Mouse (Mus musculus) brown adipose tissue, adult 24 weeks (tissue): ENCODE results near the gene Gm42517. TPM values are rescaled to one million over a fixed set of nuclear protein-coding genes. Genes with fewer than 3 reads are reported as not detected.

Source experiments
- H3K27ac ChIP-seq: fragments of 200-500 bp; replicated peaks from 2 replicates; pipeline ENCODE4 v1.5.1; 2012; ENCODE audit warnings: low read depth, mild to moderate bottlenecking, low read length
- H3K4me1 ChIP-seq: fragments of 200-500 bp; 2 replicates; pipeline ENCODE4 v1.6.1; 2012; ENCODE audit warnings: low read length, mixed read lengths; ENCODE audit not compliant: control insufficient read depth, insufficient read depth, insufficient read length
- H3K4me3 ChIP-seq: fragments of 200-500 bp; 2 replicates; pipeline ENCODE4 v1.5.1; 2012; ENCODE audit warnings: low read depth, mild to moderate bottlenecking, low read length, moderate library complexity; ENCODE audit not compliant: insufficient read depth
- polyA plus RNA-seq: library from polyadenylated mRNA; stranded (reverse); fragments of >200 nt; gene quantifications from 2 replicates; pipeline ENCODE4 v1.2.4, GENCODE M21; 2012; ENCODE audit not compliant: missing spikeins, insufficient read depth, insufficient read length

Gene Gm42517
- polyA plus RNA-seq, 1 experiment: 1.1 TPM

- peaks cover 10% of the 10 kb centered on the region; the same call in 1 of the 2 replicates for H3K4me1 ChIP-seq
- peak overlapping the region; percentile 62 for H3K4me3 ChIP-seq
- no peak overlapping the region for H3K27ac ChIP-seq
Measured at GRCm38 (mm10) chr5:108366984-108367841, 509 bp downstream of the Gm42517 start.

GRCm38 (mm10) chr5:108366328-108366983 is 1.3 kb downstream of the Gm42517 start:
- no peak overlapping the region for H3K27ac ChIP-seq
- peaks cover 10% of the 10 kb centered on the region; the same call in 1 of the 2 replicates for H3K4me1 ChIP-seq
- peak overlapping the region; percentile 62 for H3K4me3 ChIP-seq

- H3K4me1 ChIP-seq: peaks cover 2% of the 10 kb centered on the region; the same call in 1 of the 2 replicates
- no peak overlapping the region for H3K4me3 ChIP-seq
- no peak overlapping the region for H3K27ac ChIP-seq
Measured at GRCm38 (mm10) chr5:108362330-108362729, 5.4 kb downstream of the Gm42517 start.

GRCm38 (mm10) chr5:108360211-108360610 is 7.5 kb downstream of the Gm42517 start:
- no peak overlapping the region for H3K4me3 ChIP-seq
- no peaks in the 10 kb centered on the region for H3K4me1 ChIP-seq
- no peak overlapping the region for H3K27ac ChIP-seq

DNA sequence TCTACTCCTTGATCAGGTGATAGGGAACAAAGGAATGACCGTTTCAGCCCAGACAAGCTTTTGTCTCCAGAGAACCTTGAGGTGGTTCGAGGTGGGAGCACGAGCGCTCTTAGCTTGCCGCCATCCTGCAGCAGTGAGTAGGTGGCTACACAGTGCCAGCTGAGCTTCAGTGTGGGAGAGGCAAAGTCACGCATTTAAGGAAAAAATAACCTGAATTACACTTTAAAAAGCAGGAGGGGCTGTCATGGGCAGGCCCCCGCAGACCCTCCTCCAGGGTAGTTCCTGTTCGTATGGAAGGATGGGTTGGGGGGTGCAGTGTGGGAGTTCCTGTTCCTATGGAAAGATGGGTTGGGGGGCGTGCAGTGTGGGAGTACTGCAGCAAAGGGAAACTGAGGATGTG is 8.2 kb downstream of the Gm42517 start:
- Histone ChIP-seq H3K4me3 (no peak overlapping the region), H3K4me1 (no peaks in the 10 kb centered on the region), H3K27ac (no peak overlapping the region)

- no peak overlapping the region for H3K27ac ChIP-seq
- no peaks in the 10 kb centered on the region for H3K4me1 ChIP-seq
- no peak overlapping the region for H3K4me3 ChIP-seq
Measured at GRCm38 (mm10) chr5:108357862-108358261, 9.9 kb downstream of the Gm42517 start.

- Histone ChIP-seq H3K27ac (no peak overlapping the region), H3K4me3 (no peak overlapping the region), H3K4me1 (no peaks in the 10 kb centered on the region)
Measured at GRCm38 (mm10) chr5:108354056-108354455, 13.7 kb downstream of the Gm42517 start.

GRCm38 (mm10) chr5:108349511-108350148 is 18.1 kb downstream of the Gm42517 start:
- H3K4me3 ChIP-seq: no peak overlapping the region
- H3K4me1 ChIP-seq: no peaks in the 10 kb centered on the region
- no peak overlapping the region for H3K27ac ChIP-seq

DNA sequence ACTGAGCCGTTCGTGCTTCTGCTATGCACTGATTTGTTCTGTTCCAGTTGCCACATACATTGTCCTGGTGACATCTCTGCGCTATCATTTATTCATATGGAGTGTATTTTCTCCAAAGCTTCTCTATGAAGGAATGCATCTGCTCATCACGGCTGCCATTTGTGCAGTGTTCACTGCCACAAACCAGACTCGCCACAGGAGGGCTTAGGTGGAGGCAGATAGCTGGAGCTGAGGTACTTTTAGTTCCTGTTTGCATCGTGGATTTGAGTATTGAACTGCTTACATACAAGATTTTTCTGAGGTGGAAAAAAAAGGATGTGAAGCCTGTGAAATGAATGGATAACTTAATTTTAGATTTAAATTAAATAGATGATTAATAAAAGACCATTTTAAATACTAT is 19.9 kb downstream of the Gm42517 start:
- no peak overlapping the region for H3K27ac ChIP-seq
- H3K4me3 ChIP-seq: no peak overlapping the region
- no peaks in the 10 kb centered on the region for H3K4me1 ChIP-seq

GRCm38 (mm10) chr5:108345313-108346071 is 22.2 kb downstream of the Gm42517 start:
- no peaks in the 10 kb centered on the region for H3K4me1 ChIP-seq
- H3K27ac ChIP-seq: no peak overlapping the region
- no peak overlapping the region for H3K4me3 ChIP-seq

DNA sequence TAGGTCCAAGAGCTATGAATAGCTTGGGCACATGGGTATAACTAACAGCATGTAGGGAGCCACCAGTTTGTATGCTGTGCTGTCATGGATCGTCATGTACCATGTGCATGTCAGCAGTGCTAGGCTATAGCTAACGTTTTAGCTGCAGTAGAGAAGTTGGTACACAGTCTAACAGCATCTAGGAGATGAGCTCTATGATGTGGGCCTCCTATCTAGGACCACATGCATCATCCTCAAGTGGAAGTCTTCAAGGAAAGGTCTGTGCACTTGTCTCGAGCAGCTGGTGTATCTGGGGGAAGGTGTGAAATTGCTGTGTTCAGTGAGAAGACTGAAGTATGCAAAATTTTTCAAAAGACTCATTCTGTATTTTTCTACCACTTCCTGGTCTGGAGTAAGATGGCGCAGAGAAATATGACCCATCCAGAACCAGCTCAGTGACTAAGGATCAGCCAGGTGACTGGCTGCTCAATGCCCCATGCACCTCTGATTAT is 24.0 kb downstream of the Gm42517 start:
- no peaks in the 10 kb centered on the region for H3K4me1 ChIP-seq
- no peak overlapping the region for H3K27ac ChIP-seq
- no peak overlapping the region for H3K4me3 ChIP-seq

- no peaks in the 10 kb centered on the region for H3K4me1 ChIP-seq
- no peak overlapping the region for H3K27ac ChIP-seq
- no peak overlapping the region for H3K4me3 ChIP-seq
Measured at GRCm38 (mm10) chr5:108338049-108338448, 29.7 kb downstream of the Gm42517 start.

DNA sequence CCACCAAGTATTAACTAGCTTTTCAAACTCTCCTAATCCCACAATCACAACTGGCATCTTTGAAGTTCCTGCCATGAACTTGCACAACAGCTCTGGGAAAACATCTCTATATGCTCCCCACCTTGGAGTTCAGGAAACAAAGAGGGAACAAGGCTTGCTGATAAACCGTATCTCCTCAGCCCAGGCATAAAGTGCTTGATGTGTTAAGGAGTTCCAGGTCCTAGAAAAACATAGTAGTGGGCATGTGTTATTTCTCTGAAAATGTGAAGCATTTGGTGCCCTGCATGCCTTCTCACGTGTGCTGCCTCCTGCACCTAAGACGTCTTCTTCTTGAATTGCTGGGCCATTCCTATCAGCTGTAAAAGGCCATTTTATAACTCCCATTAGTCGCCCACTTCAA is 30.3 kb downstream of the Gm42517 start:
- no peaks in the 10 kb centered on the region for H3K4me1 ChIP-seq
- H3K4me3 ChIP-seq: no peak overlapping the region
- no peak overlapping the region for H3K27ac ChIP-seq

DNA sequence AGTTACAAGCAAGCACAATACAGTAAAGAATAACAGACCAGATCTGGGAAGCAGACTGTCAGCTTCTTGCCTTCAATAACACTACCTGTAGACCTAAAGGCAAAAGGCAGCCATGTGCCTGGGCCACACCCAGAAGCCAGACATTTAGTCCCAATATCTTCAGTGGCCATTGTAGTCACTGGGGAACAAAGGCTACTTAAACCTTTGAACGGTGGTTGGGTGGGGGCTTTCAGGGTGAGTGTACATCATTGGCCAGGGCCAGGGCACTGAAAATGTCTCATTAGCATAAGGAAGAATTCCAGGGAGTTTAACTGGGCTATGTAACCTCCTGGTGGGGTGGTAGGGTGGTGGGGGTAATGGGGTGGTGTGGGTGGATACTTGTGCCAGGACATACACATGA is 36.7 kb downstream of the Gm42517 start:
- Histone ChIP-seq H3K4me1 (no peaks in the 10 kb centered on the region), H3K27ac (no peak overlapping the region), H3K4me3 (no peak overlapping the region)
